ENCODE assay signal across 17 mouse cellular contexts in genomic region chr17:4331650-4332049, GRCm38 (mm10).
A peak's percentile ranks its signal among the peaks of the same experiment; 100 is the strongest.
DNase-seq lines count a peak whose midpoint lies in the region; ATAC-seq and TF ChIP-seq lines count a peak whose summit lies in the region.
"Had no signal": no experiment of that assay in that cellular context is flagged by ENCODE, and none has a peak within 500 bp of the region (broad histone marks: within the 10 kb centered on the region; RNA-seq: fewer than 3 reads in every experiment).

No protein-coding gene starts in this region.

- no peaks in the 10 kb centered on the region for H3K9me3 ChIP-seq in forebrain, embryonic 13.5 days (replicated peaks)
- H3K9me3 ChIP-seq in forebrain, embryonic 11.5 days (ENCODE audit: control insufficient read depth, low read length) = no peaks in the 10 kb centered on the region
- no peaks in the 10 kb centered on the region for H3K9me3 ChIP-seq in midbrain, embryonic 16.5 days (replicated peaks; ENCODE audit: control insufficient read depth, low read length, poor library complexity, severe bottlenecking)
- H3K9me3 ChIP-seq in midbrain, embryonic 11.5 days (ENCODE audit: control insufficient read depth, low read length) = no peaks in the 10 kb centered on the region
- H3K9me3 ChIP-seq in heart, embryonic 11.5 days (replicated peaks; ENCODE audit: control insufficient read depth, low read length) = no peaks in the 10 kb centered on the region
- H3K9me3 ChIP-seq: liver, embryonic 12.5 days; neural tube, embryonic 13.5 days had no signal

- no peak overlapping the region for H3K27ac ChIP-seq in forebrain, embryonic 13.5 days
- no peak overlapping the region for H3K27ac ChIP-seq in forebrain, embryonic 11.5 days (ENCODE audit: low read depth, low read length)
- no peak overlapping the region for H3K27ac ChIP-seq in midbrain, embryonic 16.5 days (ENCODE audit: low read length)
- H3K27ac ChIP-seq in midbrain, embryonic 11.5 days (ENCODE audit: low read depth, low read length) = no peak overlapping the region
- H3K27ac ChIP-seq in heart, embryonic 11.5 days (ENCODE audit: low read depth, low read length) = no peak overlapping the region
- H3K27ac ChIP-seq: liver, embryonic 12.5 days; neural tube, embryonic 13.5 days had no signal

- no peaks in the 10 kb centered on the region for H3K36me3 ChIP-seq in forebrain, embryonic 13.5 days (ENCODE audit: poor library complexity, severe bottlenecking)
- H3K36me3 ChIP-seq in forebrain, embryonic 11.5 days (ENCODE audit: control insufficient read depth, insufficient read depth, low read length) = no peaks in the 10 kb centered on the region
- H3K36me3 ChIP-seq in midbrain, embryonic 16.5 days (ENCODE audit: control insufficient read depth, insufficient read depth, low read length) = no peaks in the 10 kb centered on the region
- H3K36me3 ChIP-seq in midbrain, embryonic 11.5 days (ENCODE audit: control insufficient read depth, insufficient read depth, low read length) = no peaks in the 10 kb centered on the region
- no peaks in the 10 kb centered on the region for H3K36me3 ChIP-seq in heart, embryonic 11.5 days (ENCODE audit: control insufficient read depth, insufficient read depth, low read length)
- H3K36me3 ChIP-seq: liver, embryonic 12.5 days; neural tube, embryonic 13.5 days had no signal

- WGBS in forebrain, embryonic 13.5 days = 18% methylated on average over 9 of the region's 9 CpGs
- 50% methylated on average over 9 of the region's 9 CpGs for WGBS in forebrain, embryonic 11.5 days
- WGBS in midbrain, embryonic 16.5 days = 52% methylated on average over 9 of the region's 9 CpGs
- WGBS in midbrain, embryonic 11.5 days = 77% methylated on average over 9 of the region's 9 CpGs
- 67% methylated on average over 9 of the region's 9 CpGs for WGBS in heart, embryonic 11.5 days (ENCODE audit: insufficient replicate concordance)

- no peak overlapping the region for H3K9ac ChIP-seq in forebrain, embryonic 13.5 days
- H3K9ac ChIP-seq in forebrain, embryonic 11.5 days (ENCODE audit: low read length) = no peak overlapping the region
- no peak overlapping the region for H3K9ac ChIP-seq in midbrain, embryonic 16.5 days (ENCODE audit: low read depth, low read length)
- no peak overlapping the region for H3K9ac ChIP-seq in midbrain, embryonic 11.5 days (ENCODE audit: low read length)
- H3K9ac ChIP-seq in heart, embryonic 11.5 days (ENCODE audit: low read depth, low read length) = no peak overlapping the region
- H3K9ac ChIP-seq: liver, embryonic 12.5 days; neural tube, embryonic 13.5 days had no signal

- no peak for ATAC-seq in forebrain, embryonic 13.5 days
- no peak for ATAC-seq in forebrain, embryonic 11.5 days (replicated peaks; ENCODE audit: low FRiP score)
- ATAC-seq in midbrain, embryonic 16.5 days = 0 out of 2 replicates have a peak, but pooled peaks have one; percentile 25
- no peak for ATAC-seq in midbrain, embryonic 11.5 days (ENCODE audit: low FRiP score)
- ATAC-seq in heart, embryonic 11.5 days (replicated peaks; ENCODE audit: insufficient number of reproducible peaks, low FRiP score, low TSS enrichment) = no peak
- ATAC-seq: liver, embryonic 12.5 days had no signal

- no peak overlapping the region for H3K4me3 ChIP-seq in forebrain, embryonic 13.5 days
- H3K4me3 ChIP-seq in forebrain, embryonic 11.5 days (ENCODE audit: low read depth, low read length) = no peak overlapping the region
- no peak overlapping the region for H3K4me3 ChIP-seq in midbrain, embryonic 16.5 days (ENCODE audit: low read depth, low read length)
- H3K4me3 ChIP-seq in midbrain, embryonic 11.5 days (ENCODE audit: low read depth, low read length) = no peak overlapping the region
- no peak overlapping the region for H3K4me3 ChIP-seq in heart, embryonic 11.5 days (ENCODE audit: low read depth, low read length)
- H3K4me3 ChIP-seq: liver, embryonic 12.5 days; neural tube, embryonic 13.5 days had no signal

- peaks cover 17% of the 10 kb centered on the region for H3K4me1 ChIP-seq in forebrain, embryonic 13.5 days
- no peaks in the 10 kb centered on the region for H3K4me1 ChIP-seq in forebrain, embryonic 11.5 days (replicated peaks; ENCODE audit: control insufficient read depth, insufficient read depth, low read length)
- H3K4me1 ChIP-seq in midbrain, embryonic 16.5 days (ENCODE audit: control insufficient read depth, insufficient read depth, low read length) = no peaks in the 10 kb centered on the region
- no peaks in the 10 kb centered on the region for H3K4me1 ChIP-seq in midbrain, embryonic 11.5 days (ENCODE audit: control insufficient read depth, insufficient read depth, low read length)
- H3K4me1 ChIP-seq in heart, embryonic 11.5 days (ENCODE audit: control insufficient read depth, insufficient read depth, low read length) = no peaks in the 10 kb centered on the region
- H3K4me1 ChIP-seq: liver, embryonic 12.5 days; neural tube, embryonic 13.5 days had no signal

- TF ChIP-seq CTCF in brain, embryonic 14.5 days (IDR thresholded peaks at IDR 0.05; ENCODE audit: borderline replicate concordance, extremely low read depth, insufficient read depth, insufficient read length) = no peak

- H3K27me3 ChIP-seq in forebrain, embryonic 13.5 days = no peaks in the 10 kb centered on the region
- no peaks in the 10 kb centered on the region for H3K27me3 ChIP-seq in forebrain, embryonic 11.5 days (ENCODE audit: control insufficient read depth, insufficient read depth, low read length)
- H3K27me3 ChIP-seq in midbrain, embryonic 16.5 days (ENCODE audit: control insufficient read depth, insufficient read depth, low read depth, low read length) = no peaks in the 10 kb centered on the region
- H3K27me3 ChIP-seq in midbrain, embryonic 11.5 days (ENCODE audit: control insufficient read depth, insufficient read depth, low read length) = no peaks in the 10 kb centered on the region
- no peaks in the 10 kb centered on the region for H3K27me3 ChIP-seq in heart, embryonic 11.5 days (ENCODE audit: control insufficient read depth, insufficient read depth, low read length)
- H3K27me3 ChIP-seq: liver, embryonic 12.5 days; neural tube, embryonic 13.5 days had no signal

- no peak for TF ChIP-seq POLR2A in brain, embryonic 14.5 days (IDR thresholded peaks at IDR 0.05; ENCODE audit: borderline replicate concordance, extremely low read depth, insufficient read depth, insufficient read length, poor library complexity, severe bottlenecking)

- DNase-seq in forebrain, embryonic 11.5 days (ENCODE audit: low spot score) = no peak
- no peak for DNase-seq in midbrain, embryonic 11.5 days (ENCODE audit: low spot score, missing footprints)
- peak; percentile 74 for DNase-seq in brain, embryonic 14.5 days (ENCODE audit: low read depth)
- DNase-seq in gonadal fat pad, adult 2 months (ENCODE audit: low read depth) = peak; percentile 28
- DNase-seq in left cerebral cortex, adult 8-10 months (ENCODE audit: low spot score in 2 of 2) = no peak
- DNase-seq: cerebellum, adult 8-10 months; gastrocnemius, postnatal 25 days; kidney, adult 18-20 months; kidney, postnatal 14 days; left cerebral cortex, postnatal 4 days; lung, adult 2 months; right cerebral cortex, postnatal 14 days had no signal

- peak overlapping the region; percentile 31; the same call in 1 of the 2 replicates for H3K4me2 ChIP-seq in forebrain, embryonic 13.5 days
- no peak overlapping the region for H3K4me2 ChIP-seq in forebrain, embryonic 11.5 days (ENCODE audit: low read depth, low read length, severe bottlenecking)
- no peak overlapping the region for H3K4me2 ChIP-seq in midbrain, embryonic 16.5 days (ENCODE audit: low read length)
- no peak overlapping the region for H3K4me2 ChIP-seq in midbrain, embryonic 11.5 days
- H3K4me2 ChIP-seq in heart, embryonic 11.5 days = no peak overlapping the region
- H3K4me2 ChIP-seq: liver, embryonic 12.5 days; neural tube, embryonic 13.5 days had no signal

Comparison
In these comparisons a context has a peak if more than half of its experiments do, and no peak if none do; other contexts are left out.
1. DNase-seq: peak in brain, embryonic 14.5 days (single experiment) and gonadal fat pad, adult 2 months (single experiment); none in forebrain, embryonic 11.5 days (single experiment), midbrain, embryonic 11.5 days (single experiment) and left cerebral cortex, adult 8-10 months (0 of 2).